Mouse (Mus musculus): ENCODE results near the gene App. TPM values are rescaled to one million over a fixed set of nuclear protein-coding genes. Genes with fewer than 3 reads are reported as not detected.

The App gene
- polyA plus RNA-seq, 1 experiment from 2014 or later: 31.3 TPM

GRCm38 (mm10) chr16:85064800-85065199, 108.8 kb downstream of the App start:
- H3K27me3 ChIP-seq (ENCODE audit: insufficient read depth, low read length): no peaks in the 10 kb centered on the region
- no peaks in the 10 kb centered on the region for H3K9me3 ChIP-seq (ENCODE audit: low read length)
- no peaks in the 10 kb centered on the region for H3K4me1 ChIP-seq (ENCODE audit: insufficient read depth)
- H3K9ac ChIP-seq (replicated peaks): no peak overlapping the region
- H3K27ac ChIP-seq (ENCODE audit: low read depth): no peak overlapping the region
- no peak for DNase-seq
- H3K36me3 ChIP-seq (replicated peaks; ENCODE audit: insufficient read depth, low read length): no peaks in the 10 kb centered on the region
- no peak overlapping the region for H3K4me3 ChIP-seq (ENCODE audit: low read depth, low read length)
- TF ChIP-seq CTCF (IDR thresholded peaks at IDR 0.05; ENCODE audit: low read depth) (no peak), EP300 (IDR thresholded peaks at IDR 0.05; ENCODE audit: low read depth) (no peak)
- no peak overlapping the region for H3K4me2 ChIP-seq (ENCODE audit: low read depth, low read length)
- no peak for ATAC-seq
- 70% methylated on average over 5 of the region's 6 CpGs for WGBS (ENCODE audit: insufficient replicate concordance)

GRCm38 (mm10) chr16:85062732-85063131, 110.8 kb downstream of the App start:
- 85% methylated on average over 3 of the region's 3 CpGs for WGBS (ENCODE audit: insufficient replicate concordance)
- DNase-seq (no peak), ATAC-seq (no peak)
- H3K36me3 ChIP-seq (replicated peaks; ENCODE audit: insufficient read depth, low read length): no peaks in the 10 kb centered on the region
- no peak overlapping the region for H3K27ac ChIP-seq (ENCODE audit: low read depth)
- no peaks in the 10 kb centered on the region for H3K4me1 ChIP-seq (ENCODE audit: insufficient read depth)
- H3K9me3 ChIP-seq (ENCODE audit: low read length): no peaks in the 10 kb centered on the region
- H3K4me2 ChIP-seq (ENCODE audit: low read depth, low read length): no peak overlapping the region
- no peak overlapping the region for H3K9ac ChIP-seq (replicated peaks)
- TF ChIP-seq EP300 (IDR thresholded peaks at IDR 0.05; ENCODE audit: low read depth) (no peak), CTCF (IDR thresholded peaks at IDR 0.05; ENCODE audit: low read depth) (no peak)
- H3K27me3 ChIP-seq (ENCODE audit: insufficient read depth, low read length): no peaks in the 10 kb centered on the region
- no peak overlapping the region for H3K4me3 ChIP-seq (ENCODE audit: low read depth, low read length)

- TF ChIP-seq CTCF (IDR thresholded peaks at IDR 0.05; ENCODE audit: low read depth): no peak
- no peak for TF ChIP-seq EP300 (IDR thresholded peaks at IDR 0.05; ENCODE audit: low read depth)
- H3K4me1 ChIP-seq (ENCODE audit: insufficient read depth): no peaks in the 10 kb centered on the region
- no peak overlapping the region for H3K4me3 ChIP-seq (ENCODE audit: low read depth, low read length)
- 80% methylated on average over 4 of the region's 4 CpGs for WGBS (ENCODE audit: insufficient replicate concordance)
- H3K27me3 ChIP-seq (ENCODE audit: insufficient read depth, low read length): no peaks in the 10 kb centered on the region
- no peaks in the 10 kb centered on the region for H3K36me3 ChIP-seq (replicated peaks; ENCODE audit: insufficient read depth, low read length)
- DNase-seq (no peak), ATAC-seq (no peak)
- H3K27ac ChIP-seq (ENCODE audit: low read depth): no peak overlapping the region
- no peak overlapping the region for H3K4me2 ChIP-seq (ENCODE audit: low read depth, low read length)
- no peaks in the 10 kb centered on the region for H3K9me3 ChIP-seq (ENCODE audit: low read length)
- H3K9ac ChIP-seq (replicated peaks): no peak overlapping the region
These were observed 111.8 kb downstream of the App start for GRCm38 (mm10) chr16:85061725-85062124.

DNA sequence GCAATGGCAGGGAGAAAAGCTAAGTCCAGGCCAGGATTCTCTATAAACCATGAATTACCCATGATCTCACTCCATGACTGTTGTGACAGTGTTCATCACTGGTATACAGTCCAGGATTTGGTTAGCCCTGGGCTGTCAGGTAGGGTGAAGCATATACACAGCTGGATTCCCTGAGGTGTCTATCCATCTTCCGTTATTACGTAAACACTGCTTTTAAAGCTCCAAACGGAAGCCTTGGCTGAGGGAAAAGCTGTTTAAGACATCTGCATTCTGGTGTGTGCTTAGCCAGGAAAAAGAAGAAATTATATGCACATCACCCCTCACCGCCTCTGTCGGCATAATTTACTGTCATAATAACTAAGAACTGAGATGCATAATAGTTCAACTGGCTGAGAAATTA, 115.4 kb downstream of the App start:
- Histone ChIP-seq H3K36me3 (replicated peaks; ENCODE audit: insufficient read depth, low read length) (no peaks in the 10 kb centered on the region), H3K9me3 (ENCODE audit: low read length) (no peaks in the 10 kb centered on the region), H3K4me1 (ENCODE audit: insufficient read depth) (no peaks in the 10 kb centered on the region), H3K27ac (ENCODE audit: low read depth) (no peak overlapping the region), H3K4me3 (ENCODE audit: low read depth, low read length) (no peak overlapping the region), H3K27me3 (ENCODE audit: insufficient read depth, low read length) (no peaks in the 10 kb centered on the region), H3K9ac (replicated peaks) (no peak overlapping the region), H3K4me2 (ENCODE audit: low read depth, low read length) (no peak overlapping the region)
- DNase-seq (no peak), ATAC-seq (no peak)
- TF ChIP-seq CTCF (IDR thresholded peaks at IDR 0.05; ENCODE audit: low read depth) (no peak), EP300 (IDR thresholded peaks at IDR 0.05; ENCODE audit: low read depth) (no peak)
- WGBS (ENCODE audit: insufficient replicate concordance): 81% methylated on average over 5 of the region's 5 CpGs

DNA sequence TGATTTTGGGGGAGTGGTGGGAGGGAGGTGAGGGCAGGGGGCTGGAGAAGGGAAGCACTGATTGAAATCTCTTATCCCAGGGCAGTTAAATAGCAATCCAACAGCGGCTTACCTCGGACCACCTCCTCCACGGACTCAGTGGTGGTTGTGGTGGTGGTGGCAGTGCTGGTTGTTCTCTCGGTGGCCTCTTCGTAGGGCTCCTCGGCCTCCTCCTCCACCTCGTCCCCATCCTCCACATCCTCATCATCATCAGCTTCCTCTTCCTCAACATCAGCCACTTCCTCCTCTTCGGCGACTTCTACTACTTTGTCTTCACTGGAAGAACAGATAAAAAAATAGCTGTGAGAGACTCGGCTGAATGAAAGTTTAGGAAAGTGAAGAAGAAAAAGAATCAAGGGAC, 117.4 kb downstream of the App start:
- no peaks in the 10 kb centered on the region for H3K36me3 ChIP-seq (replicated peaks; ENCODE audit: insufficient read depth, low read length)
- H3K27me3 ChIP-seq (ENCODE audit: insufficient read depth, low read length): no peaks in the 10 kb centered on the region
- H3K4me3 ChIP-seq (ENCODE audit: low read depth, low read length): no peak overlapping the region
- ATAC-seq: no peak
- no peaks in the 10 kb centered on the region for H3K4me1 ChIP-seq (ENCODE audit: insufficient read depth)
- TF ChIP-seq EP300 (IDR thresholded peaks at IDR 0.05; ENCODE audit: low read depth): no peak
- TF ChIP-seq CTCF (IDR thresholded peaks at IDR 0.05; ENCODE audit: low read depth): no peak
- DNase-seq: no peak
- no peak overlapping the region for H3K9ac ChIP-seq (replicated peaks)
- no peak overlapping the region for H3K4me2 ChIP-seq (ENCODE audit: low read depth, low read length)
- no peaks in the 10 kb centered on the region for H3K9me3 ChIP-seq (ENCODE audit: low read length)
- no peak overlapping the region for H3K27ac ChIP-seq (ENCODE audit: low read depth)
- 62% methylated on average over 10 of the region's 10 CpGs for WGBS (ENCODE audit: insufficient replicate concordance)

- ATAC-seq (no peak), DNase-seq (no peak)
- TF ChIP-seq CTCF (IDR thresholded peaks at IDR 0.05; ENCODE audit: low read depth): no peak
- no peak for TF ChIP-seq EP300 (IDR thresholded peaks at IDR 0.05; ENCODE audit: low read depth)
- Histone ChIP-seq H3K9ac (replicated peaks) (no peak overlapping the region), H3K9me3 (ENCODE audit: low read length) (no peaks in the 10 kb centered on the region), H3K27ac (ENCODE audit: low read depth) (no peak overlapping the region), H3K36me3 (replicated peaks; ENCODE audit: insufficient read depth, low read length) (no peaks in the 10 kb centered on the region), H3K4me3 (ENCODE audit: low read depth, low read length) (no peak overlapping the region), H3K4me1 (ENCODE audit: insufficient read depth) (no peaks in the 10 kb centered on the region), H3K4me2 (ENCODE audit: low read depth, low read length) (no peak overlapping the region), H3K27me3 (ENCODE audit: insufficient read depth, low read length) (no peaks in the 10 kb centered on the region)
- 75% methylated on average over 7 of the region's 7 CpGs for WGBS (ENCODE audit: insufficient replicate concordance)
These were observed 119.6 kb downstream of the App start for GRCm38 (mm10) chr16:85053996-85054395.

DNA sequence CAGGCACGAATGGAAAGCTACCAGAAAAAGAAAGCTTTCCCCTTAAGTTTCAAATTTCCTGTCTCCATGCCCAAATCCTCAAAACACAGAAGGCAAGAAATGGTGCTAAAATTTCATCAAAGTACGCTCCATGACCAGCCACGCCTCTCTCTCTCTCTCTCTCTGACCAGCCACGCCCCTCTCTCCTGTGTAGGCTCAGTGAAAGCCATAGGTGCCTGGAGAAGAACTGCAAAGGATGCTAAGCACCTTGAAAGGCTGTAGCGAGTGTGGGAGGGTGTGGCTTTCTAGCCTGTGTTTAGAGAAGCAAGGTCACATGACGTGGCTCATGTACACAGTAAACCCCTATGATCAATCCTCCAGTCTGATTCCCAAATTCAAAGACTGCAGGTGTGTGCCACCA, 126.3 kb downstream of the App start:
- Histone ChIP-seq H3K4me2 (ENCODE audit: low read depth, low read length) (no peak overlapping the region), H3K27ac (ENCODE audit: low read depth) (no peak overlapping the region), H3K27me3 (ENCODE audit: insufficient read depth, low read length) (no peaks in the 10 kb centered on the region), H3K4me1 (ENCODE audit: insufficient read depth) (no peaks in the 10 kb centered on the region), H3K4me3 (ENCODE audit: low read depth, low read length) (no peak overlapping the region), H3K9me3 (ENCODE audit: low read length) (no peaks in the 10 kb centered on the region), H3K36me3 (replicated peaks; ENCODE audit: insufficient read depth, low read length) (no peaks in the 10 kb centered on the region), H3K9ac (replicated peaks) (no peak overlapping the region)
- TF ChIP-seq CTCF (IDR thresholded peaks at IDR 0.05; ENCODE audit: low read depth): no peak
- TF ChIP-seq EP300 (IDR thresholded peaks at IDR 0.05; ENCODE audit: low read depth): no peak
- DNase-seq (no peak), ATAC-seq (no peak)
- 69% methylated on average over 6 of the region's 6 CpGs for WGBS (ENCODE audit: insufficient replicate concordance)
